Mouse (Mus musculus) T-helper 2 cell (primary cell): ENCODE data around the gene Gja3.

Experiments used
- in situ Hi-C: fragments of 300-600 bp; cut with MboI, MseI; formaldehyde crosslinking; loops from one replicate; pipeline ENCODE4 v1.15.1; 2025; ENCODE audit warnings: high pct_unique_total_duplicates

Gja3 gene

DNA sequence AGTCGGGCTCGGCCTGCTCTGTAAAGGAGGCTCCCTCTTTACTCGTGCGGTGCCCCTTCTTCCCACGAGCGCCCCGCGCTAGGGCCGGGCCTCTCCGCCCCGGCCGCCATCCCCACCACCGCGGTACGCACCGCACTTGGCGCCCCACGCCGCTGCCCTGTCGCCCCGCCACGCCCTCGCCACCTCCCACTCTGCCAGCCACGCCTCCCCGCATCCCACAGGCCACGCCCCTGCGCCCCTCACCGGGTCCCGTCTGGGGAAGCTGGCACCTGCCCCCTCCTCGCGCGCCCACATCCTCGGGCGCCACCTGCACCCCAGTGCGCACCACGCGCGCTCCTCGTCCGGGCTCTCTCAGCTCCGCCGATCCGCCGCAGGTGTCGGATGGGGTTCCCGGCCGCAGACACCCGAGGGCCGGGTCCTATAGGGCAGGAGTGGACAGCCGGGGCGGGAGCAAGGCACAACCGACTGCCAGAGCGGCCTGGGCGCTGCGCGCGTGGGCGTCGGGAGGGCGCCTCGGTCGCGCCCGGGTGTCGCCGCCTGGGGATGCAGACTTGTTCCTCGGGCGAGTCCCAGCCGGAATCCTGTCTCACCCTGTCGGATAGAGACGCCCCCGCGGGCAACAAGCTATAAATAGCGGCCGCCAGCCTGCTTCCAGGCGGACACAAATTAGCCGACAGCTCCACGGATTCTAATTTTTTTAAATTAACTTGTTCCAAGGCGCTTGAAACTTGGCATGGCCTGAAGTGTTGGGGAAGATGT, at the start of gene Gja3:
Gene Gja3, minus strand, starts transcription at position 538 of the 759 bp plus-strand sequence.
- in situ Hi-C loops: loop anchor here (25.0 kb wide), 1 partner anchor 220 kb away; no protein-coding TSS in a partner anchor

DNA sequence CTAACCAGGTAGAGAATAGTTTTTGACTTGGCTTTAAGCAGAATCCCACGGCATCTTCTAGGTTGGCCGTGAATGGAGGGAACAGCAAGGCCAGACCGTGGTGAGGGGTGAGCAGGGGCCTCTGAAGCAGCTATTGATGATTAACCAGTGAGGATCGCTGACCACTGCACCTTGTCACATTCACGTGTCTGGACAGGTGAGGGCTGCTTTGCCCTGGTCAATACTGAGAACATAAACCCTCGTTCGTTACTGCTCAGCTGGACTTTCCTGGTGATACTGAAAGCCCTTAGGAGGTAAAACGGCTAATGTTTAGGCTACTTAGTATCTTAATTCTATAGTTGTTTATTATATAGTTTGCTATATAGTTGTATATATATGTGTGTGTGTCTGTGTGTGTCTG, 49.2 kb upstream of the Gja3 start:
- in situ Hi-C loops: loop anchor here (5.0 kb wide), 1 partner anchor 255 kb away; no protein-coding TSS in a partner anchor

DNA sequence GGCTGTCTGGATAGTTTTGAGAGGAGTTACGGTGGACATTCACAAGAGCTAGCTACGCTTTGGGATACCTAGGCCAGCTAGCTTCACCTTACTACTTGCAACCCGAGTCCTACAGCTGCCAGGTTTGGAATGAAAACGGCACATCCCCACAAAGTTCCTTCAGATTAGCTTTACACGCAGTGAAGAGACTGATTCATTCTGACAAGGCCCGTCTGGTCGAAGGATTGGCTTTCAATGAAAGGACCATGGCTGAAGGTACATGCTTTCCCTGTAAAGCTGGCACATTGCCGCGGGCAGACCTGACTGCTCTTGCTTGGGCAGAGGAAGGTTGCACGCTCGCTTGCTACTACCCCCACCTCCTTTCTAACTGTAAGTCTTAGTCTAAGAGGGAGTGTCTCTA, 47.8 kb upstream of the Gja3 start:
- in situ Hi-C loops: loop anchor here (5.0 kb wide), 1 partner anchor 257 kb away; no protein-coding TSS in a partner anchor

DNA sequence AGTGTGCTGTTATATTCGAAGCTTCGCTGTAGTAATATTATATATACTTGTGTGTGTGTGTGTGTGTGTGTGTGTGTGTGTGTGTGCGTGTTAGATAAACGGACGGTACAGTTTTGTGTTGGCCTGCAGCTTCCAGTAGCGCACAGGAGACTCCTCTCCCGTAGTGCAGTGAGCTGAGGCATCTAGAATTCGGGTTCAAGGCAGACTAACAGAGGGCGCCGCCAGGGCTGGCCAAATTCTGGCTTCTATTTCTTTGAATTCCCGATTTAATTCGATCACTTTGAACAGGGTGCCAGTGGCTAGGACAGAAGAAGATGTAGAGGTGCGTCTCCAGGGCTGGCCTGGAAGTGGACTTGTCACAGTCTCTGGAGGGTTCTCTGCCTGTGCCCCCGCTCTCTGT, 47.2 kb upstream of the Gja3 start:
- in situ Hi-C loops: loop anchor here (5.0 kb wide), 1 partner anchor 257 kb away; no protein-coding TSS in a partner anchor

DNA sequence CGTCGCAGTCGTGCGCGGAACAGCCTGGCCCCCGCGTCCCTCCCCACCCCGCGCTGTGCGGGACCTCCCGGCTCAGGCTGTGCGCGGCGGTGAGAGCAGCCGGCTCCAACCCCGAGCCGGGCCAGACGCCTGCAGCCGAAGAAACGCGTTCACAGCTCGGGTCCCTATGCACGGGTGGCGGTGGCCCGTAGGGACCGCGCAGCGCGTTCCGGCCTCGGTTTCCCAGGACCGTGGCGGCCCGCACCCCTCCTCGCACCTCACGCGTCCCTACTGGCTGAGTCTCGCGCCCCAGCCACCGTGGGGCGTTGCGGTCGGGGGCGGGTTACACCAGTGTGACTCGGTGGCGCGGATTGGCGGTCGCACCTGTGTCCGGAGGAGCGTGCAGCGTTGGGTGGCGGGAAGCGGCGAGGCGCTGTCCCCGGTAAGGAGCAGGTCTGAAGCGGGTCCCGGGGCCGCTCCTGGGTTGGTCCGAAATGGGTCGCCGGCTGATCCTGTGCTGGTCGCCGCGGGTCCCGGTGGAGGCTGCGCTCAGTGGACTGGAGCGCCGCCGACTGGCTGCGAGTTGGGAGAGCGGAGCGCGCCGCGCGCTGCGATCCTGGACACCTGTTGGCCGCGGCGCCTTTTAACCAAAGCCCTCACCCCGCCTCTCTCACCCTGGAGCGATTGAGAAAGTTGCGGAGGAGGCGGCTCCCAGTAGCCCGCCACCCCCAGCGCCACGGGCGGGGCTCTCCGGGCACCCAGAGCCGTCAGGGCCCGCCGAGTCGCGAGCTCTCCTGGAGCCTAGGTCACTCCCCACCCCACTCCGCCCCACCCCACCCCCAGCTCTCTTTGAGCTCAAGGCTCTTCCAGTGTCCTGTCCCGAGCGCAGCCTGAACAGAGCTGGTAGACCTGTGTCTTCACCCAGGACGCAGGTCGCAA, 46.5 kb upstream of the Gja3 start, which contains the start of gene Gjb2:
Gene Gjb2, minus strand, starts transcription at position 597 of the 918 bp plus-strand sequence.
- in situ Hi-C loops: loop anchor here (5.0 kb wide), 1 partner anchor 258 kb away; no protein-coding TSS in a partner anchor

DNA sequence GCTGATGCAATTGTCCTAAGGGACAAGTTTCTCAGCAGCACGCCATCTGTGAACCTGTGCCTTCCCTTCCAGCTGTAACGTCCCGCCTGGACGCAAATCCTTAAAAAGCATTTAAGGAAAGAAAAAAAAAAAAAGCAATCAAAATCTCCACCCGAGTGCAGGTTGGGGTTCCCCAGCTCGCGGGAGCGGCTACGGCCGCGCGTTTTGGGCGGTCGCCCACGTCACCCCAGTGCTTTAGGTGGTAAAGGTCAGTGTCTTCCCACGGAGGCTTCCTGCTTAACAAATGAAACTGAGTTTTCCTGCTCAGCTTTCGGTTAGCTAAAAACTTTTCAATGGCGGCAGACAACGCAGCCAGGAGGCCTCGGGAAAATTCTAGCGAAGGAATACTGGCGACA, 45.8 kb upstream of the Gja3 start:
- in situ Hi-C loops: no loop called here

DNA sequence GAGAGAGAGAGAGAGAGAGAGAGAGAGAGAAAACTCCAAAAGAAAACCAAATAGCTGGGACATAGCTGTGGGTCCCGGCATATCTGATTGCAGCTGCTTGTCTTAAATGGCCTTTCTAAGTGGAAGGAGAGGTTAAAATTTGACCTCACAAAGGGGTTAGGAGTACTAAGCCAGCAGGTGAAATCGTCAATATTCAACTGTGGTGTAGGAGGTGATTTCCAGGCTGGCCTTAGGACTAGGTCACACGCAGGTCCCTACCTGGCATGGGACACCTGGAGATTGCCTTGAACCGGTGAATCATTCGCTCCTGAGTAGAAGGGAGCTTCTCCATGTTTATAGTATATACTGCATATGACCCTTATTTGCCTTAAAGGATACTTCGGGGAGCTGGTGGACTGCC, 45.2 kb upstream of the Gja3 start:
- in situ Hi-C loops: no loop called here

DNA sequence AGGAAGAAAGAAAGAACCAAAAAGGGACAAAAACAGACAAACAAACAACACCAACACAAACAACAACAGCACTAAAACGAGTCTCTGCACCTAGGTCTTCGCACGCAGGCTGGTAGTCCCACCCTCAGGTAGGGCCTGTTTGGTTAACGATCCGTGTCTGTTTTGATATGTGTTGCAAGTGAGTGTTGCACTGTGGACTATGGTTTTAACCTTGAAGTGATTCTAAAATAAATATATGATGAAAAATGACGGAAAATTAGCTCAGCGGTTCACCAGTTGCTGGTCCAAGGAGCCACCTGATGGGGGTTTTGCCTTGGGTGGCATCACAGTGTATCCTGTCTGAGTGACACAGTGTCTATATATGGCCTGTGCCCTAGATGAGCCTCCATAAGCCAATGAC, 43.7 kb upstream of the Gja3 start:
- in situ Hi-C loops: no loop called here

DNA sequence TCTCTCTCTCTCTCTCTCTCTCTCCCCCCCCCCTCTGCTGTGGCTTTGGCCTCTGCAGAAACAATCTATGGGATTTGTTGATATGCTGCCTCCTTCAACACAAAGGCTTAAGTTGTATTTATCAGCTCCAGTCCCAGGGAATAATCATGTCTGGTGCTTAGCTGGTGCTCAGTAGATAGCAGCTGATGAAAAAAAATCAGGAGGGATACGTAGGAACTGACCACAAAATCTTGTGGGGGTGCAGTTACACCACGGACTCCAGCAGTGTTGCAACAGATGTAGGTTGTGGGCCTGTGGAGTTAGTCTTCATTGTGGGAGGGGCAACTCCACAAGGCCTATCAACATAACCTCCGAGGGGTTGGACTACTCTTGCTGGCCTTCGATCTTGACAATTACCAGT, 38.0 kb upstream of the Gja3 start:
- in situ Hi-C loops: no loop called here

DNA sequence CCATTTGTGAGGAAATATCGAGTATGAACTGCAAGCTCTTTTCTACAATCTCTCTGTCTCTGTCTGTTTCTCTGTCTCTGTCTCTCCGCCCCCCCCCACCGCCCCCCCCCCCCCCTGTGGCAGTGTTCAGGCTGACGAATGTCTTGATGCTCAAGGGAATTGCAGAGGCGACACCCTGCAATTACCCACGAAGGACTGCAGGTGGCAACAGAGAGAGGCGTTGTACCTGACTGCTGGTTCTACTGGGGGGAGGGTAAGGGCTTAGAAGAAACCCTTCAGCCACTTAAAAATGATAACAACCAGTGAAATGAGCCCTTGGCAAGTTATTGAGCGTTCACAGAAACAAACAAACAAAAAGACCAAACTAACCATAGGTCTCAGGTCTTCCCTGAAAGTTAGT, 35.1 kb upstream of the Gja3 start:
- in situ Hi-C loops: no loop called here

DNA sequence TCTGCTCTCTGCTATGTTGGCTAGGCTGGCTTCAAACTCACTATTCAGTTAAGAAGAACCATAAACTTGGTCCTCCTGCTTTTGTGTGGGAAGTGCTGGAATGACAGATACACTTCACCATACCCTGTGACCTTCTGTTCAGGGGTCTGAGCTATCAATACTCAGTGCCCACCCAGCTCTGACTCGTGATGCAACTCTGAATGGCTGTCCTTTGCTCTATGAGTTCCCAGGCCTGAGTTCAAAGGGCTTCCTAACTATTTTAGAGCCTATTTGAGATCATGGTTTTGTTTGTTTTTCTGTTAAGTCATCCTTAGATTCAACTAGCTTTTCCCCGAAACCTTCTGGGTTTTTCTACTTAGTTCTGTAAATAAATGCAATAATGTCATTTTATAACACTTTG, 32.1 kb upstream of the Gja3 start:
- in situ Hi-C loops: no loop called here

DNA sequence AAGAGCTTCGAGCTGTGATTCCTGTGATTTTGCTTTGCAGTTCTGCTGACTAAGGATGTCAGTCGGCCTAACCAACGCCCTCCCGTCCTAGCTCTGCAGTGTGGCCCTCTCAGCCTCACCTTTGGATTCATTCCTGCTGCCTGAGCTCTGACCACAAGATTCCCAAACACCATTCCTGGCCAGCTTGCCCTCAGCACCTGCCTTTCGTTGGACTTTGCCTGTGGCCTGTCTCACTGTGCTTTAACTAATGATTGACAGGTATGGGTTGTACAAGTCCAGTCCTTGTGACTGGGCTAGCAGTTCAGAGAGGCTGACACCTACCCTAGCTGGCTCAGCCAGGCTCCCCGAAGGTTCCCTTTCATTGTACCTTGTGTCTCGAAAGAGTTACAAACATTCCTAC, 31.2 kb upstream of the Gja3 start:
- in situ Hi-C loops: no loop called here

DNA sequence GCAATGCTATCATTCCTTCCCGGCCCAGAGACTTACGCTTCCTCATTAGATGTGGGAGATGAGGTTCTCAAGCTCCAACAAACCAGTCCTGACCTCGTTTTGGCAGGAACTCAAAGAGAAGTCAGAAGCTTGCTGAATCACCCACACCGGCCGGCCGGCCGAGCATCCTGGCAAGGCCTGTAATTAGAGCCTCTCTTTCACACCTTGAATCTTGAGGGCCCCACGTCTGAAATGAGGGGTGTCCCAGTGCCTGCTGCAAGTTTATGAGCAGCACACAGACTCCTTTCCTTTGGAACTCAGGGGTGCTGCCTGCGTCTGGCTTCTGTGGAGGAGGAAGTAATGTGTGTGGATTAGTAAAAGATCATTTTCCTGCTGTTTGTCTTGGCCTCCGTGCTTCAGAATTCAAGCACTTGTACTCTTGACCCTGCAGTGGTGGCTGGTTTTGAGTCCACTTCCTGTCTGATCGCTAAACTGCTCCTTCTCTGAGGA, 26.3 kb upstream of the Gja3 start:
- in situ Hi-C loops: no loop called here

DNA sequence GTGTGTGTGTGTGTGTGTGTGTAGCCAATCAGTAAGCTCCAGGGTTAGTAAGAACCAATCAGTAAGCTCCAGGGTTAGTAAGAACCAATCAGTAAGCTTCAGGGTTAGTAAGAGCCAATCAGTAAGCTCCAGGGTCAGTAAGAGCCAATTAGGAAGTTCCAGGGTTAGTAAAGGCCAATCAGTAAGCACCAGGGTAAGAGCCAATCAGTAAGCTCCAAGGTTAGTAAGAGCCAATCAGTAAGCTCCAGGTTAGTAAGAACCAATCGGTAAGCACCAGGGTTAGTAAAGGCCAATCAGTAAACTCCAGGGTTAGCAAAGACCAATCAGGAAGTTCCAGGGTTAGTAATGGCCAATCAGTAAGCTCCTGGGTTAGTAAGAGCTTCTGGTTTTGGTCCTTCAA, 25.0 kb upstream of the Gja3 start:
- in situ Hi-C loops: no loop called here

DNA sequence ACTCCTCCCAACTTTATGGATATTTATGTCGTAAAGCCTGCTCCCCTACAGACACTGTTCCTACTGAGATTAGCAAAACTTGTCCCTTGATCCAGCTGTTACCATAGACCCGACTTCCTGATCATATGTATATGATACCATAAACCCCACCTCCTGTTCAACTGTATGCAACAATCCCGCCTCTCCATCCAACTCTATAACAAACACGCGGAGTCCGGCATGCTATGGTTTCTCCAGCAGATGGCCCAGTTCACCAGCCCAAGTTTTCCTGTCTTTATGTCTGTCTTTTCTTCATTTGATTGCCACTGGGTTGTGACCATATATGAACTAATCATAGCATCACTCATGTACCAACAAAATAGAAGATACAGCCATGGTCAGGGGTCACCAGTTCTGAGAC, 17.6 kb upstream of the Gja3 start:
- in situ Hi-C loops: no loop called here

DNA sequence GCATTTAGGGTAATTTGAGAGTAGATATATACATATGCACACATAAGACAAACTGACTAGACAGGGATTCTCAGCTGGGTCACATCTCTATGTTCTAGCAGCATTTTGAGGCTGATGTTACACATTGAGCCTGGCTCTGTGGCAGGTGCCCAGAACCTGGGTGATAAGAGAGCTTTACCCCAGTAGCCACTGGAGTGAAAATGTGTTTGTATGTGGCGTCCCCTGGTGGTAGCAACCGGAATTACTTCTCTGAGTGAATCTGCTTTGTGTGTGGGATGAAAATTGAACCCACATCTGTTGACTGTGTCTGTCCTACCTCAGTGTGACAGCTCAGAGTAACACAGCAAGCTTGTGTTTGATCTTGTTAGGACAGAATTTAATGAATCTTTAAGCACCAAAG, 12.0 kb upstream of the Gja3 start:
- in situ Hi-C loops: loop anchor here (25.0 kb wide), 1 partner anchor 233 kb away; no protein-coding TSS in a partner anchor

DNA sequence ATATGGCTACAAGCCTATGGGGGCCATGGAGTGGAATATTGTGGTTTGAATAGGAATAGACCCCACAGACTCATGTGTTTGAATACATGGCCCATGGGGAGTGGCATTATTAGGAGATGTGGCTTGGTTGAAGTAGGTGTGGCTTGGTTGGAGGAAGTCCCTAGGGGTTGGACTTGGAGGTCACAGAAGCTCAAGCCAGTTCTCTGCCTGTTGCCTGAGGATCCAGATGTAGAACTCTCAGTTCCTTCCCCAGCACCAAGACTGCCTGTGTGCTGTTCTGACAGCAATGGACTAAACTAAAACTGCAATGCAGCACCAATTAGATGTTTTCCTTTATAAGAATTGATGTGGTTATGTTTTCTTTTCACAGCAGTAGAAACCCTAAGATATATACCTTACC, 8.2 kb upstream of the Gja3 start:
- in situ Hi-C loops: loop anchor here (25.0 kb wide), 1 partner anchor 229 kb away; no protein-coding TSS in a partner anchor

DNA sequence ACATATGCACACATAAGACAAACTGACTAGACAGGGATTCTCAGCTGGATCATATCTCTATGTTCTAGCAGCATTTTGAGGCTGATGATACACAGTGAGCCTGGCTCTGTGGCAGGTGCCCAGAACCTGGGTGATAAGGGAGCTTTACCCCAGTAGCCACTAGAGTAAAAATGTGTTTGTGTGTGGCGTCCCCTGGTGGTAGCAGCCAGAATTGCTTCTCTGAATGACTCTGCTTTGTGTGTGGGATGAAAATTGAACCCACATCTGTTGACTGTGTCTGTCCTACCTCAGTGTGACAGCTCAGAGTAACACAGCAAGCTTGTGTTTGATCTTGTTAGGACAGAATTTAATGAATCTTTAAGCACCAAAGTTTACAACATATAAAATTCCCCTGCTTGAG, 2.2 kb upstream of the Gja3 start:
- in situ Hi-C loops: loop anchor here (5.0 to 25.0 kb wide), 2 partner anchors 88 to 223 kb away; no protein-coding TSS in a partner anchor

DNA sequence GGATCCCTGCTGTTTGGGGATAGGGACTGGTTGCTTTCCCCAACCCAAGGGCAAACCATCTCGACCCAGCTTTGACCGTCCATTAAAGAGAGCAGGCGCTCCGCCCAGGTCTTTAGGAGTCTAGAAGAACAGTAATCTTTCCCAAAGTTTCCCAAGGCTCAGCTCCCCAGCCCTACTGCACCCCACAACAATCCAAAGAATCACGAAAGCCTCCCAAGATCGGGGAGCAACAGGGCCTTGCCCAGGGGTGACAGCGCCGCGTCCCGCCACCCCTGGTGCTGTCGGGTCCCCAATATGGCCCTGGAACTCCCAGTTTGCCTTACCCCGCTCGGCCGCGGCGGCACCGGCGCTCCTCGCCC, 717 bp downstream of the Gja3 start:
- in situ Hi-C loops: loop anchor here (25.0 kb wide), 1 partner anchor 220 kb away; no protein-coding TSS in a partner anchor

DNA sequence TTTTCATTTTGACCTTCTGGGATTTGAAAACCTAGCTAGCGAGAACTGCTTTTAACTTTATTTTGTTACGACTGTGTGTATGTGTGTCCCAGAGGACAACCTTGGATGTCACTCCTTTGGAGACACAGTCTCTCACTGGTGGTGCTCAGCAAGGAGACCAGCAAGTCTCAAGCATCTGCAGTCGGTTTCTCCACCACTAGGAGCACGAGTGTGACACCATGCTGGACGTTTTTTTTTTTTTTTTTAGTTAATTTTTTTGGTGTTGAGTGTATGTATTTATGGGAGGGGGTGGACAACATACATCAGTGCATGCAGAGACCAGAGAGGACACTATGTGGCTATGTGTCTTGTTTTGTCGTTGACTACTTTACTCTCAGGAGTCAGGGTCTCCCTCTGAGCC, 5.2 kb downstream of the Gja3 start:
- in situ Hi-C loops: loop anchor here (25.0 kb wide), 1 partner anchor 215 kb away; no protein-coding TSS in a partner anchor

DNA sequence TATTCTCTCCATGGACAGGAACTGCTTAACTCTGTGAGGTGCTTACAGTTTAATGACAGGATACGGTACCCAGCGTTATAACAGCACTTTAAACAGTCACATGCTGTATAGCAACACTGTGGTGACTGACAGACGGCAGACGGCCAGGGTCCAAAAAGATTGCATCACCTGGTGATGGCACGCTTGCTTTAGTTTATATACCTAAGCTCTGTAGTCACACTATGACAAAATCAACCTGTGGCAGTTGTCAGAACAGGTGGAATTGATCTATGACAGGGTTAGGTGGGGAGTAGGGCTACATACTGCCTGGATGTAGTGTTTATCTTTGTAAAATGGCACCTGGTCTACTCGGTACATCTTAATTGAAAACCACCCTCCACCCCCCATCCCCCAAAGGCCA, 14.0 kb downstream of the Gja3 start:
- in situ Hi-C loops: no loop called here

DNA sequence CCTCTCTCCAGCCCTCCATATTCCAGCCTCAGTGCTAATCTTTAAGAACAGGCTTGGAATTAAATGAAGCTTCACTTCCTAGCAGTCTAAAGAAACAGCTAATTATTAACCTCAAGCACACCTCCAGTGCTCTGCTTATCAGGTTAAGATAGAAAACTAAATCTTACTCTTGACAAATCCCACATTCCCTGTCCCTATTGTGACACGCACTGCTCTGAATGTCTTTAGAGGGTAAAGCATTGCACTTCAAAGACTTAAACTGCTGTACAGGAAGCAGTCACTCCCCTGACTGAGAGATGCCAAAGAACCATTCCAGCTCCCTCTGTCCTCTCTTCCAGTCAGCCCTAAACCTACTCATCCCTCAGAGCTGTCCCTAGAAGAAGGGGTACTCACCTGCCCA, 16.5 kb downstream of the Gja3 start:
- in situ Hi-C loops: no loop called here
